Mouse (Mus musculus): ENCODE results near the gene Atp5h.

GRCm38 (mm10) chr11:115461846-115462242 lies 42.1 kb upstream of the Atp5h start:
- no peak for TF ChIP-seq GATA1 (IDR thresholded peaks at IDR 0.05; ENCODE audit: low read length)
- no peak for TF ChIP-seq TAL1 (IDR thresholded peaks at IDR 0.05; ENCODE audit: low read length)

All from erythroblast, embryonic 14.5 days (primary cell).